Mouse (Mus musculus): Measurements from ENCODE around the gene Saa1. TPM values are rescaled to one million over a fixed set of nuclear protein-coding genes. Genes with fewer than 3 reads are reported as not detected.
A peak's percentile ranks its signal among the peaks of the same experiment; 100 is the strongest.
"Not testable (repeated sequence)": the region's sequence is repeated elsewhere in the genome, so short reads cannot be mapped to it uniquely, and the experiment has no call there.

The Saa1 gene
- total RNA-seq (2022), result not detected

- DNase-seq (ENCODE audit: low spot score), result not testable (repeated sequence)
These were observed at the start of gene Saa1 for GRCm38 (mm10) chr7:46742880-46743279. TSS of gene Saa1 (minus strand) at chr7:46742980.

GRCm38 (mm10) chr7:46789177-46789849 is 46.5 kb upstream of the Saa1 start:
- DNase-seq (ENCODE audit: low spot score), result no peak

- DNase-seq (ENCODE audit: low spot score), result peak; percentile 32
These were observed 27.9 kb upstream of the Saa1 start for GRCm38 (mm10) chr7:46770706-46771105.

- DNase-seq (ENCODE audit: low spot score), result no peak
These were observed 25.7 kb upstream of the Saa1 start for GRCm38 (mm10) chr7:46768451-46768850.

- DNase-seq (ENCODE audit: low spot score), result no peak
These were observed 24.6 kb upstream of the Saa1 start for GRCm38 (mm10) chr7:46767371-46767770.

- DNase-seq (ENCODE audit: low spot score), result no peak
These were observed 21.9 kb upstream of the Saa1 start for GRCm38 (mm10) chr7:46764672-46765071.

GRCm38 (mm10) chr7:46762601-46763000 is 19.8 kb upstream of the Saa1 start:
- DNase-seq (ENCODE audit: low spot score), result no peak

GRCm38 (mm10) chr7:46761049-46761795 is 18.4 kb upstream of the Saa1 start:
- DNase-seq (ENCODE audit: low spot score), result no peak

GRCm38 (mm10) chr7:46751490-46751889 is 8.7 kb upstream of the Saa1 start, which contains the start of gene Saa2:
TSS of gene Saa2 (plus strand) at chr7:46751790.
- DNase-seq (ENCODE audit: low spot score), result no peak

- peak; percentile 25 for DNase-seq (ENCODE audit: low spot score)
These were observed 5.7 kb upstream of the Saa1 start for GRCm38 (mm10) chr7:46748459-46748858.

- peak; percentile 49 for DNase-seq (ENCODE audit: low spot score)
These were observed 3.6 kb upstream of the Saa1 start for GRCm38 (mm10) chr7:46746381-46746780.

- DNase-seq (ENCODE audit: low spot score), result no peak
These were observed 3.0 kb upstream of the Saa1 start for GRCm38 (mm10) chr7:46745816-46746215.

GRCm38 (mm10) chr7:46740041-46740440 is 2.7 kb downstream of the Saa1 start:
- DNase-seq (ENCODE audit: low spot score), result not testable (repeated sequence)

GRCm38 (mm10) chr7:46738561-46739460 is 4.0 kb downstream of the Saa1 start:
- no peak for DNase-seq (ENCODE audit: low spot score)

GRCm38 (mm10) chr7:46734983-46735382 is 7.8 kb downstream of the Saa1 start:
- DNase-seq (ENCODE audit: low spot score), result no peak

GRCm38 (mm10) chr7:46732458-46732857 is 10.3 kb downstream of the Saa1 start, which contains the start of gene Saa4:
TSS of gene Saa4 (minus strand) at chr7:46732603.
- DNase-seq (ENCODE audit: low spot score), result no peak

GRCm38 (mm10) chr7:46727584-46727983 is 15.2 kb downstream of the Saa1 start:
- no peak for DNase-seq (ENCODE audit: low spot score)

GRCm38 (mm10) chr7:46724396-46724795 is 18.4 kb downstream of the Saa1 start:
- no peak for DNase-seq (ENCODE audit: low spot score)

GRCm38 (mm10) chr7:46723849-46724248 is 18.9 kb downstream of the Saa1 start:
- DNase-seq (ENCODE audit: low spot score), result no peak

- no peak for DNase-seq (ENCODE audit: low spot score)
These were observed 19.4 kb downstream of the Saa1 start for GRCm38 (mm10) chr7:46723354-46723753.

GRCm38 (mm10) chr7:46720460-46720859 is 22.3 kb downstream of the Saa1 start:
- no peak for DNase-seq (ENCODE audit: low spot score)

GRCm38 (mm10) chr7:46719526-46719925 is 23.3 kb downstream of the Saa1 start:
- DNase-seq (ENCODE audit: low spot score), result peak; percentile 42
